Mouse (Mus musculus) lung, adult 2 months (tissue): ENCODE measurements at regions not wholly inside any gene's neighbourhood (a gene's known extent, or its start where the extent isn't known, plus 50 kb on each side); places are given as distances from the start of the nearest gene placed in this dataset.
A peak's percentile ranks its signal among the peaks of the same experiment; 100 is the strongest.

ENCODE experiments used
- DNase-seq: peaks from one replicate; pipeline ENCODE4 v3.0.0; 2022
- H3K4me1 ChIP-seq: fragments of 200-500 bp; 2 replicates; pipeline ENCODE4 v1.6.1; 2011; ENCODE audit warnings: low read length; ENCODE audit not compliant: control insufficient read depth, insufficient read depth
- H3K4me3 ChIP-seq: fragments of 200-500 bp; replicated peaks from 2 replicates; pipeline ENCODE3; 2011; ENCODE audit warnings: low read depth, mild to moderate bottlenecking, control low read depth, low read length; ENCODE audit errors: extremely low read depth
- CTCF ChIP-seq: fragments of 200-500 bp; IDR thresholded peaks from 2 replicates; pipeline ENCODE4 v1.5.1; 2011; ENCODE audit warnings: mild to moderate bottlenecking, low read length, control low read depth; ENCODE audit not compliant: insufficient read depth
- POLR2A ChIP-seq: fragments of 200-500 bp; IDR thresholded peaks from 2 replicates; pipeline ENCODE4 v1.6.1; 2011; ENCODE audit warnings: low read depth, mild to moderate bottlenecking, control low read depth, low read length, borderline replicate concordance; ENCODE audit errors: extremely low read depth
- WGBS: fragments of 180-500 bp; shearing (Covaris S2); methylation state at CpG from one replicate; pipeline ENCODE4 v1.1.7; 2018; 5-methylcytosine and 5-hydroxymethylcytosine counted together

DNA sequence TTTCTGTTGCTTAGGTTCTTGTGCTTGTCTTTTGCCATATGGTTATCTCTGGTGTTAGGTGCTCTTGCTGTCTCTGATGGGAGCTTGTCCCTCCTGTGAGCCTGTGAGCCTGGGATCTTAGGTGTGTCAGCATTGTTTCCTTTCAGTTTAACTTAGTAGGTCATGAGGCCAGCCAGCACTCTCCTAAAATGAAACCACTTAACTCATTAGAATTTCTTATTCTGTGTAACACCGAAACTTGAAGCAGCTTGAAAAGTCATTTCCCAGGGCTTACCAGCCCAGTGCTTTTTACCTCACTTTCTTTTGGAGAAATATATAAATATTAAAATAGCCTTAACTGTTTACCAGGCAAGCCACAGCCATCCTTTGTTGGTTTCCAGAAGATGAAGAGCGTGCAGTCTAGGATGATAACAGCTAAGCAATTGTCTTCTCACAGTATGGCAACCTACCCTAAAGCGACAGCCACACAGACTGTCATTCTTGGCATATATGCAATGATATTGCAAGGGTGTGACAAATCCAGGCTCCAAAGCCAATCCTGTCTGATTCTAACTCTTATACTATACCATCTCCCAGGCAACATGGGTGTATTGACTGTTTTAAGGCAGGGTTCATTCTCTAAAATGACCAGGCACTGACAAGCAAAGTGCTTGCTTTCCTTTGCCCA lies 146.2 kb upstream of the Map3k7 start:
- 90% methylated on average over 3 of the region's 3 CpGs for WGBS
- no peak for DNase-seq
- H3K4me3 ChIP-seq: no peak overlapping the region
- TF ChIP-seq POLR2A (no peak), CTCF (no peak)
- no peaks in the 10 kb centered on the region for H3K4me1 ChIP-seq

DNA sequence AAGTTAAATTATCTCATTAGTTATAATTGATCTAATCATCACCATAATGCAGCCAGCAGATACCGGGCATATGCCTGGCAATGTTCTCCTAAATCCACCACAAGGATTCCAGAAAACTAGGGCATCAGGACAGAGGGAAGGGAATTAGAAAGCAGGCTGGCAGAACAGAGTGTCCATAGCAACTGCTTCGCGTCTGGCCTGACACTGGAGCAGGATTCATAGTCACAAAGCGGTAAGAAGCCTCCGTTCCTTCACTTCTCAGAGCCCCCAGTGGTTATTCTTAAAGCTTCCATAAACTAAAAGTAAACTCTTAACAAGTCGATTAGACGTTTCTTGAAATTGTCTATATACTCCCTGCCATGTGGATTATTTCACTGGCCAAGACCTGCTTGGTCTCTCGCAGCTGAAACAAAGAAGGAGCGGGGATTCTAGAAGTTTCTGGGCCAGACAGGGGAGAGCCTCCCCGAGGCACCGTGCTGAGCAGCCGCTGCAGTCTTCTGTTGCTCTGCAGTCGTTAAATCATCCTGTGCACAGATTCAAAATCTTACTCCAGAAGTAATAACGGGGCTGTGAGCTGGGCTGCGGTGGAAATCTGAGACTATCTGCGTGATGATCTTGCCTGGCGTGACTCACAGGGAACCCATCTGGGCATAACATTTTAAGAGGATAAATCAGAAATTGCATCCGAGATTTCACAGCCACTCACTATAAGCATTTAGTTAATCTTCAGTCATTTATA lies 144.2 kb upstream of the Map3k7 start:
- DNase-seq: no peak
- TF ChIP-seq POLR2A (no peak), CTCF (no peak)
- 63% methylated on average over 18 of the region's 18 CpGs for WGBS
- no peaks in the 10 kb centered on the region for H3K4me1 ChIP-seq
- no peak overlapping the region for H3K4me3 ChIP-seq

DNA sequence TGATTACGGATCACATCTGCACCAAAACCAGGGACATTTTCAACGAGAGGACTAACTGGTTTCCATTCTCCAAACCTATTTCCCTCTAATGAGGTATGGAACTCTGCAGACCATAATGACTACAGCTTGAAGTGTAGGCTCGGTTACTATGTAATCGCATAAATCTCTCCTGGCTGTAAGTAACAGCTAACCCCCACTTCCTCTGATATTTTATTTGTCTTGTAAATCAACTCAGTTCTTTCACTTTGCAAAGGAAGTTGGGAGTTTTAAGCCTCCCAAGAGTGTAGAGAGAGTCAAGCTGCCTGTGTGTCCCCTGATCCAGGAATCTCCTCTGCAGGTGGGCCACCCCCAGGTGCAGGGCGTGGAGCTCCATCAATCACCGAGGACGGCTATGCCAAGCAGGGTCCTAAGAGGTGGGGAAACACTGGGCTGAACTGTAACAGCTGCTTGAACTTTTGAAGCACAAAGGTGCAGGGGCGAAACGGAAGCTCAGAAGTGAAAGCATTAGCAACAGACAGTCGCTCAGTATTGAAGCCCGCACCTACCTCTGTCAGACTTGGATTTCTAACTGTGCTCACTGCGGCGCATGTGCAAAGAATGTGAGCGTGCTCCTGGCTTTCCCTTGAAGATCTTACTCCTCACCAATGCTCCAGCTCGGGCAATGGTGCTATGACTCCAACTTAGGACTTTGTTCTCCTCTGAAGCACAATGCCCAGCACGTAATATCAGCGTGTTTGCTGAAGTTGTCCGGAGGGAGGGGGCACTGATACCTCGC lies 140.1 kb upstream of the Map3k7 start:
- peak overlapping the region; percentile 8 for H3K4me3 ChIP-seq
- 30% methylated on average over 19 of the region's 19 CpGs for WGBS
- no peaks in the 10 kb centered on the region for H3K4me1 ChIP-seq
- DNase-seq: no peak
- TF ChIP-seq POLR2A: no peak

DNA sequence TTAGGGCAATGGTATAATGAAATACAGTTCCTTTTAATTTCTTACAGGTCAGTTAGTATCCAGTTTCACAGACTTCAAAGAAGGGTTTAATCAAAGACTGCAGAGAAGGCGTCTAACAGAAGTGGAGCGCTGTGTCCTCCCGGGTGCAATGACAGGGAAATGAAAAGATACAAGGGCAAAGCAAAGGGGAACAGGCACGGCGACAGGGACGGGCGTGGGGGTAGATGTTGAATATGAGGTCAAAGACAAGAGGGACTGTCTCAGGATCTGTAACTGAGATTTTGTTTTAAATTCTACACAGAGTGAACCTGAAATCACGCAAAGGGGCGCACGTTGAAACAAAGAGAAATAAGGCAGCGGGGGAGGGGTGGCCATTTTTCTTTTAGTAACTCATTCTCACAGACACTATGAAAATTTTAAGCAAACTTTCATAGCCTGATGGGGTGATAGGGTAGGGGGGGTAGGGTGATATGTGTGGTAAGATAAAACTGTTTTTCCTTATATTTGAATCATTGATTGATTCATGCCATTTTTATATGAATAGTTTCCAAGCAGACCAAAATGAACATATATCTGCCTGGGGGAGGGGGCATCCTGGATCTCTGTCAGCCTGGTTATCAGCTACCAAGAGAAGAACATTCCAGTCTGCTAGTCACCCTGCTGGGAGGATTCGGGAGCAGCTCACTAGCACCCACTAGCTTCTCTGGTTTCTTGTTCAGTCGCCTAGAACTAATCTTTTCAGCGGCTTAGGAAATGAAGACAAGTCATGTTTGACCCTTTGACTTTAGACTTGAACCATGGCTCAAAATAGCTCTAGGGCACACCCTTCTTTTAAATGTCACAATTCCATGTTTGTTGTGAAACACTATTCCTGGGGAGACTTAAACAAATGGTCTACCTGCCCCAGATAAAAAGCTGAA lies 139.1 kb upstream of the Map3k7 start:
- Histone ChIP-seq H3K4me3 (no peak overlapping the region), H3K4me1 (no peaks in the 10 kb centered on the region)
- WGBS: 59% methylated on average over 14 of the region's 14 CpGs
- no peak for DNase-seq
- TF ChIP-seq POLR2A (no peak), CTCF (no peak)

DNA sequence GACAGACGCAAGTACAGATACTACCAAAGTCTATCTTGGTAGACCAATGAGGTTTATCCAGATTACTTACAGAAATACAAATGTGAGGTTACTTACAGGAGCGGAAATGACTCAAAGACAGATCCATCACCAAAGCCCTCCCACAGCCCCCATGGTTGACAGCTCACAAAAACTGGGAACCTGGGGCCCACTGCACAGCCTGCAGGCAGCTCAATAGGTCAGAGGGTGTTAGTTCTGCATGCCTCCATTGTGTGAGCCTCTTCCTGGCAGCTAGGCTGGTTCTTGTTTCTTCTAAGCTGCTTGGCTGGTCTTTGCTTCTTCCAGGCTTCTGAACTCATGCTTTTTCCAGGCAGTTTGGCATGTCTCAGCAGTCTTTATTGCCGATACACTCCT lies 138.5 kb upstream of the Map3k7 start:
- DNase-seq: no peak
- Histone ChIP-seq H3K4me1 (no peaks in the 10 kb centered on the region), H3K4me3 (no peak overlapping the region)
- WGBS: 88% methylated on average over 3 of the region's 3 CpGs
- TF ChIP-seq CTCF (no peak), POLR2A (no peak)

DNA sequence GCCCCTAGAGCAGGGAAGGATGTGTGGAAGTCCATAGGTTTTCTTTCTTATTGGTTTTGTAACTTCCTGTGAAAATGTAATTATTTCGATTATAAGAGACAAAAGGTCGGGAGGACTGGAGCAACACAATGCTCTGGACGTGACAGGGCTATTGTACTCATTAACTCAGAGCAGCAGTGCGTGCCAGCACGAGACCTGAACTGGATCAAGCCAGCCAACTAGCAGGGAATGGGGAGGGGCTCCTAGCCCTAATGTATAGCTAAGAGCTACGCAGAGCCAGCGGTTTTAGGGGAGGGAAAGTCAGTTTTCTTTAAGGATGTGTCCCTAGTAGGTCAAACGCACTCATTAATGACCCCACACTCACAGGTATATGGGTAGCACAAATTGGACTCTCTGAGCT lies 137.2 kb upstream of the Map3k7 start:
- H3K4me3 ChIP-seq: no peak overlapping the region
- no peaks in the 10 kb centered on the region for H3K4me1 ChIP-seq
- TF ChIP-seq POLR2A (no peak), CTCF (no peak)
- WGBS: 87% methylated on average over 8 of the region's 8 CpGs
- DNase-seq: no peak

DNA sequence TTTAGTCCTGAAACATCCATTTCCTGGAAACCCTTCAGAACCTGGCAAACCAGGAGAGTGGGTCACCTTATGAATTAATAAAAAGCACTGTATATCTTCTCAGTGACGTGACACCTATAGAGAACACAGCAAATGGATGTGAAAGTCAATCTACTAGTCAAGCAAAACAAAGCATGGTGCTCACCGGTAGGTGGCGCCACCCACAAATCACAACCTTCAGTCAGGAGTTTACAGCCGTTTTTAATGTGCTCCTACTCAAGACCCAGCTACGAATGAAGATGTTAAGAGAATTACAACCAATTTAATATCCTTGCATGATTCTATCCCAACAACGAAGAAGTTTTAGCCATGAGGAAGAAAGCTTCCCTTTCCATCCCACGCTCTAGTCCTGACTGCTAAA lies 136.6 kb upstream of the Map3k7 start:
- Histone ChIP-seq H3K4me3 (no peak overlapping the region), H3K4me1 (no peaks in the 10 kb centered on the region)
- TF ChIP-seq POLR2A (no peak), CTCF (peak; percentile 18; the same call in 1 of the 2 replicates)
- DNase-seq: no peak
- WGBS: 78% methylated on average over 7 of the region's 7 CpGs

DNA sequence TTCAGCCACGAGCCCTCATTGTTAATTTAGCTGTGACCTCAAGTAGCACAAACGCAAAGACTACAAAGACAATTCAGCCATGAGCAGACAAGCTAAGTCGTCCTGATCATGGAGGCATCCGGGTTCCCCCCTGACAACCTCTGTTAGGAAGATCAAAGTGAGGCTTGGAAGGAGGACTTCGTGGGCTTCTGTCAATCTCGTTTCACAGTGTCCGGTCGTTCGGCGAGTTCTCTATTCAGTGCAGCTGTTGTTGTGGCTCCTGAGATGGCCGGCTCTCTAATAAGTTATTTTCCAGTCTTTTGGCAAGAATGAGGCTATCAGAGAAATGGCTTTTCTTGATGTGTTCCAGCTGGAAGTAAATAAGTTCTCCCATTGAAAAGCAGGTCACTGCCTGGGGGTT lies 133.7 kb upstream of the Map3k7 start:
- 40% methylated on average over 11 of the region's 11 CpGs for WGBS
- DNase-seq: no peak
- H3K4me1 ChIP-seq: no peaks in the 10 kb centered on the region
- no peak for TF ChIP-seq CTCF
- no peak for TF ChIP-seq POLR2A
- H3K4me3 ChIP-seq: no peak overlapping the region

DNA sequence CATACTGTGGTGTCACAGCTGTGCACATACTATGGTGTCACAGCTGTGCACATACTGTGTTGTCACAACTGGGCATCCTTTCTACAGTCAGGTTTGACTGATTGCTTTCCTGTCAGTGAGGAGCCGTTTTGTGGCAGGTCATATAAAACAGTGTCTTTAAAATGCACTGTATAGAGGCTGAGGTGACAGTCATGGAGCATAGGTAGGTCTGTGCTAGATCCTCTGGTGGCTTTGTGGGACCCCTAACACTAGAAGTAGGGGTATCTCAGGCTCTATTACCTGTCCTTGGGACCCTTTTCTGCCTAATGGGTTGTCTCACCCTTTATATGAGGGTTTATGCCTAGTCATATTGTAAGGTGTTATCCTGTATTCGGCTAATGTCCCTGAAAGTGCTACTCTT lies 132.4 kb upstream of the Map3k7 start:
- TF ChIP-seq CTCF: no peak
- TF ChIP-seq POLR2A: no peak
- Histone ChIP-seq H3K4me1 (no peaks in the 10 kb centered on the region), H3K4me3 (no peak overlapping the region)
- 71% methylated on average over 2 of the region's 2 CpGs for WGBS
- DNase-seq: no peak
